Mouse (Mus musculus) central nervous system, embryonic 18 days (tissue): ENCODE measurements around the gene Nat8f7. TPM values are rescaled to one million over a fixed set of nuclear protein-coding genes. Genes with fewer than 3 reads are reported as not detected.

Experiments
- polyA plus RNA-seq: library from polyadenylated mRNA; depleted of rRNA; stranded (reverse); fragments of >200 nt; gene quantifications from 2 replicates; pipeline ENCODE4 v1.2.3, GENCODE M21; 2012; rRNA removed

Gene Nat8f7
- polyA plus RNA-seq, result not detected in 2 replicates

GRCm38 (mm10) chr6:85713105-85713504 is at the start of gene Nat8f7:
Gene Nat8f7, minus strand, starts transcription at chr6:85713205.

Other genes with a start within 250 kb of the Nat8f7 start
- 28.0 and 31.3 TPM in 2 replicates for gene Fbxo41, start 210.2 kb downstream of the Nat8f7 start, polyA plus RNA-seq
- gene Egr4, start 199.6 kb downstream of the Nat8f7 start, polyA plus RNA-seq, result 1.3 and 1.5 TPM in 2 replicates
- gene Alms1, start 125.7 kb downstream of the Nat8f7 start, polyA plus RNA-seq, result 5.1 and 5.3 TPM in 2 replicates
- gene Nat8f3, start 52.5 kb upstream of the Nat8f7 start, polyA plus RNA-seq, result 0.05 and 0.07 TPM in 2 replicates
- gene Nat8f6, start 107.7 kb upstream of the Nat8f7 start, polyA plus RNA-seq, result 0.04 and 0.06 TPM in 2 replicates
- gene Nat8f5, start 107.8 kb upstream of the Nat8f7 start, polyA plus RNA-seq, result 0.16 and 0.24 TPM in 2 replicates
- gene Nat8, start 118.9 kb upstream of the Nat8f7 start, polyA plus RNA-seq, result 0.13 and 0.18 TPM in 2 replicates
- gene Nat8f2, start 156.0 kb upstream of the Nat8f7 start, polyA plus RNA-seq, result 0.05 and 0.06 TPM in 2 replicates
- 4.4 TPM in 2 replicates for gene Nat8f4, start 191.7 kb upstream of the Nat8f7 start, polyA plus RNA-seq
- gene Tprkb, start 198.7 kb upstream of the Nat8f7 start, polyA plus RNA-seq, result 50.4 and 53.6 TPM in 2 replicates
- gene Nat8f1, start 202.5 kb upstream of the Nat8f7 start, polyA plus RNA-seq, result 15.6 and 18.2 TPM in 2 replicates
- gene Dusp11, start 248.5 kb upstream of the Nat8f7 start, polyA plus RNA-seq, result 164 and 182 TPM in 2 replicates